ENCODE assay signal across 15 mouse cellular contexts in the genomic region with DNA sequence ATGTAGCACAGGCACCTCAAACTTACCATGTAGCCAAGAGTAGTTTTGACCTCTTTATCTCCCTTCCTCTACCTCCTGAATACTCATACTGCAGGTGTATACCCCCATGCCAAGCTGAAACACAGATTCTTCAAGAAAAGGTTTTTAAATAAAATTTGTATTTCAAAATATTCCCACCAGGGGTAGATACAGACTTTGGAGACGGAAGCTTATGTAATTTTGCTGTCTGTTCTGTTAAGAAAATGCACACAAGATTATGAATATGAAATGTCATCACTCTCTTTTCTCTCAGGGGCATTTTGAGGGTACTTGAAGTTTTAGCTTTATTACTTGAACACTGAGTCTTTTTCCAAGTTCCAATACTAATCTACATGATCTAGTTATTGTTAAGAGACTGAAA.
"Had no signal": no experiment of that assay in that cellular context is flagged by ENCODE, and none has a peak within 500 bp of the region (broad histone marks: within the 10 kb centered on the region; RNA-seq: fewer than 3 reads in every experiment).

No protein-coding gene starts in this region.

- DNase-seq: kidney, adult 2 months; kidney, postnatal 25 days; liver, embryonic 13.5 days; lung, adult 2 months; lung, postnatal 14 days; lung, postnatal 4 days; right cerebral cortex, adult 18-20 months; right cerebral cortex, postnatal 4 days; thymus, adult 18-20 months; thymus, postnatal 36 days had no signal

- H3K9ac ChIP-seq: liver, embryonic 13.5 days; neural tube, embryonic 12.5 days; neural tube, embryonic 15.5 days; stomach, embryonic 15.5 days had no signal

- H3K27me3 ChIP-seq: liver, embryonic 13.5 days; neural tube, embryonic 12.5 days; neural tube, embryonic 15.5 days; stomach, embryonic 15.5 days had no signal

- H3K4me2 ChIP-seq: liver, embryonic 13.5 days; neural tube, embryonic 12.5 days; neural tube, embryonic 15.5 days; stomach, embryonic 15.5 days had no signal

- H3K4me3 ChIP-seq: liver, embryonic 13.5 days; neural tube, embryonic 12.5 days; neural tube, embryonic 15.5 days; stomach, embryonic 15.5 days had no signal

- H3K9me3 ChIP-seq: liver, embryonic 13.5 days; neural tube, embryonic 12.5 days; neural tube, embryonic 15.5 days; stomach, embryonic 15.5 days had no signal

- H3K4me1 ChIP-seq: liver, embryonic 13.5 days; neural tube, embryonic 12.5 days; neural tube, embryonic 15.5 days; stomach, embryonic 15.5 days had no signal

- ATAC-seq: intestine, postnatal 0 days had no signal

- H3K36me3 ChIP-seq: liver, embryonic 13.5 days; neural tube, embryonic 12.5 days; neural tube, embryonic 15.5 days; stomach, embryonic 15.5 days had no signal

- H3K27ac ChIP-seq: kidney, postnatal 0 days; liver, embryonic 13.5 days; neural tube, embryonic 12.5 days; neural tube, embryonic 15.5 days; stomach, embryonic 15.5 days had no signal
